Mouse (Mus musculus): ENCODE results near the gene Grid1. TPM values are rescaled to one million over a fixed set of nuclear protein-coding genes. Genes with fewer than 3 reads are reported as not detected.

The Grid1 gene
- polyA plus RNA-seq, 1 experiment: 0.24 TPM

DNA sequence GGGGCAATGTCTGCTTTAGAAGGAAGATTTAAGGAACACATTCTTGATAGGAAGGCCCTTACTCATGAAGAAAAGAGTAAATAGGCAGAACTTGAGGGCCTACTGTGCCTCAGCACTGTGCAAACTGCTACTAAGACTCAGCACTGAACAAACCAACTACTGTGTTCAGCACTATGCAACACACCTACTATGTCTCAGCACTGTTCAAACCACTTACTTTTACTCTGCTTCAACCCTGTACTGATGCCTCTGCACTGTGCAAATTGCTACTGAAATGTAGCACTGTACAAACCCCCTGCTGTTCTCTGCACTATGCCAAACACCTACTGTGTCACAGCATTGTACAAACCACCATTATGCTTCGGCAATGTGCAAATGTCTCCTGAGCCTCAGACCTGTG, 260.0 kb downstream of the Grid1 start:
- Histone ChIP-seq H3K4me1 (ENCODE audit: control insufficient read depth, insufficient read depth, low read length) (no peaks in the 10 kb centered on the region), H3K36me3 (ENCODE audit: control insufficient read depth, insufficient read depth, low read length, poor library complexity, severe bottlenecking) (no peaks in the 10 kb centered on the region), H3K9me3 (replicated peaks; ENCODE audit: control insufficient read depth, insufficient read depth, low read length, poor library complexity, severe bottlenecking) (no peaks in the 10 kb centered on the region), H3K9ac (ENCODE audit: low read depth, poor library complexity, severe bottlenecking) (no peak overlapping the region), H3K4me3 (ENCODE audit: low read depth, low read length) (no peak overlapping the region), H3K27ac (ENCODE audit: insufficient read depth, low read length) (no peak overlapping the region), H3K27me3 (ENCODE audit: control insufficient read depth, insufficient read depth, low read length, poor library complexity, severe bottlenecking) (no peaks in the 10 kb centered on the region)
- TF ChIP-seq EP300 (IDR thresholded peaks at IDR 0.05; ENCODE audit: insufficient read depth, low read depth, low read length) (no peak), POLR2A (IDR thresholded peaks at IDR 0.05; ENCODE audit: insufficient read depth, low read length) (no peak), CTCF (IDR thresholded peaks at IDR 0.05; ENCODE audit: low read depth, low read length) (no peak)

DNA sequence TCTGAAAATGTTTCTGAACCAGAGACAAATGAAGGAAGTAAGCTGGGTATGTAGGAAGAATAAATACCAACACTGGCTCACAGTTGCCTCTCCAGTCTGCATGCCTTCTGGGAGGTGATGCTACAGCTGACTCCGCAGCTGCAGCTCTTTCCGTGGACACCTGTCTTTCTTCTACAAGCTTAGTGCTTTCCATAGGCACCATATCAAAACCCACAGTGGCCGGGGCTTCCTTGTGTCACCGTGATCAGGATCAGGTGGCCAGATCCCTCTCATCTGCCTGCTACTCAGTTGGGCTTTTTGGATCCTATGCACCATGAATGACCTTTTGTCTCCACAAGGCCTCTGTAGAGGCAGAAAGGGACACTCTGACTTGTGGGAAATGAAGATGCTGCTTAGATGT, 272.7 kb downstream of the Grid1 start:
- no peaks in the 10 kb centered on the region for H3K9me3 ChIP-seq (replicated peaks; ENCODE audit: control insufficient read depth, insufficient read depth, low read length, poor library complexity, severe bottlenecking)
- no peaks in the 10 kb centered on the region for H3K36me3 ChIP-seq (ENCODE audit: control insufficient read depth, insufficient read depth, low read length, poor library complexity, severe bottlenecking)
- H3K27ac ChIP-seq (ENCODE audit: insufficient read depth, low read length): no peak overlapping the region
- no peak overlapping the region for H3K4me3 ChIP-seq (ENCODE audit: low read depth, low read length)
- H3K27me3 ChIP-seq (ENCODE audit: control insufficient read depth, insufficient read depth, low read length, poor library complexity, severe bottlenecking): no peaks in the 10 kb centered on the region
- no peak overlapping the region for H3K9ac ChIP-seq (ENCODE audit: low read depth, poor library complexity, severe bottlenecking)
- H3K4me1 ChIP-seq (ENCODE audit: control insufficient read depth, insufficient read depth, low read length): no peaks in the 10 kb centered on the region
- TF ChIP-seq EP300 (IDR thresholded peaks at IDR 0.05; ENCODE audit: insufficient read depth, low read depth, low read length): no peak

DNA sequence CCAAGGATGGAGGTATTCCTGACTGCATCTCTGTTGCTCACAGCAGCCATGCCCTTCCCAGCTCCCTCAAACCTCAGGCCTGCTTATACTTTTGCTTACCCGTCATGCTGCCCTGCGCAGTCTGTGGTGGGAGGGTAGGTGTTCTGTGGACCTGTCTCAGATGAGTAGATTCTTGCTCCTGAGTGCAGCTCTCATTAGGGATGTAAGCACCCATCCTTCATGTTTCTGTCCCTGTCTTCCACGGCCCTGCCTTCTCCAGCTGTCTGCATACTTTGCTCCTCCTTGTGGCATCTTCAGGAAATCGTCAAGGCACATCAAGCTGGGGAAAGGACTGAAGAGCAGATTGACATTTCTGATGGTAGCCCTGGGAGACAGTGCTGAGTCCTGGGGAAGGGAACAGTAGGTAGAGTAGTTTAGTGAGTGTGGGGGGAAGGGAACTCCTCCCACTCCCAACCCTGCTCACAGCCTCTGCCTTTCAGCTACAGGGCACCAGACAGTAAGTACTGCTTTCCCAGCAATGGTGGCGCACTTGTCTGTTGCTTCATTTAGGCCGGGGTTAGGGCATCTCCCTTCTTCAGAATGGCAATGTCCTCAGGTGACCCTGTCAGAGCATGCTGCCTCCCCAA, 273.8 kb downstream of the Grid1 start:
- H3K36me3 ChIP-seq (ENCODE audit: control insufficient read depth, insufficient read depth, low read length, poor library complexity, severe bottlenecking): no peaks in the 10 kb centered on the region
- H3K4me1 ChIP-seq (ENCODE audit: control insufficient read depth, insufficient read depth, low read length): no peaks in the 10 kb centered on the region
- no peaks in the 10 kb centered on the region for H3K27me3 ChIP-seq (ENCODE audit: control insufficient read depth, insufficient read depth, low read length, poor library complexity, severe bottlenecking)
- TF ChIP-seq POLR2A (IDR thresholded peaks at IDR 0.05; ENCODE audit: insufficient read depth, low read length) (no peak), EP300 (IDR thresholded peaks at IDR 0.05; ENCODE audit: insufficient read depth, low read depth, low read length) (no peak), CTCF (IDR thresholded peaks at IDR 0.05; ENCODE audit: low read depth, low read length) (no peak)
- H3K27ac ChIP-seq (ENCODE audit: insufficient read depth, low read length): no peak overlapping the region
- H3K9me3 ChIP-seq (replicated peaks; ENCODE audit: control insufficient read depth, insufficient read depth, low read length, poor library complexity, severe bottlenecking): no peaks in the 10 kb centered on the region
- H3K4me3 ChIP-seq (ENCODE audit: low read depth, low read length): no peak overlapping the region
- H3K9ac ChIP-seq (ENCODE audit: low read depth, poor library complexity, severe bottlenecking): no peak overlapping the region

DNA sequence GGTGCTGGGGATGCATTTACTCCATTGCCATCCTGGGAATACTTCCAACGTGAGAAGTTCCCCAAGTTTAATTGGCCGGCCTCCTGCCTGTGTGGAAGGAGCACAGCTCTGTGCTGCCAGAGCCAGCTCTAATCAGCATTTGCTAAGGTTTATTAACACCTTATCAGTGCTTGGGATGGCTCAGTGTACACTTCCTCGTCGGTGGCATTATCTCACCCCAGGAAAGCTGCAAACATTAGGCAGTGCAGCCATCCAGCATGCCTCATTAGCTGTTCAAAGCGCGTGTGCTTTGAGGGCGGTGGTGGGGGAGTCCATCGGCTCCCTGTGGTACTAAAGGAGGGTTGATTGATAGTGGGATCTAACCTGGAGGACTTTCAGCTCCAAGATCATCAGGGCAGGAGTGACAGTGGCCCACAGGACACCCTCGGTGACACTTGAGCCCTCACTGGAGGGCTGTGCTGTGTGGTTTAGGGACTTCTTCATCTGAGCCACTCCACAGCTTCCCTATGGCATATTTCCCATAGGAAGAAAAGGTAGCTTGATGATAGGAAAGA, 275.7 kb downstream of the Grid1 start:
- H3K9ac ChIP-seq (ENCODE audit: low read depth, poor library complexity, severe bottlenecking): no peak overlapping the region
- no peak overlapping the region for H3K4me3 ChIP-seq (ENCODE audit: low read depth, low read length)
- no peaks in the 10 kb centered on the region for H3K27me3 ChIP-seq (ENCODE audit: control insufficient read depth, insufficient read depth, low read length, poor library complexity, severe bottlenecking)
- H3K27ac ChIP-seq (ENCODE audit: insufficient read depth, low read length): no peak overlapping the region
- TF ChIP-seq CTCF (IDR thresholded peaks at IDR 0.05; ENCODE audit: low read depth, low read length) (no peak), EP300 (IDR thresholded peaks at IDR 0.05; ENCODE audit: insufficient read depth, low read depth, low read length) (no peak), POLR2A (IDR thresholded peaks at IDR 0.05; ENCODE audit: insufficient read depth, low read length) (no peak)
- H3K4me1 ChIP-seq (ENCODE audit: control insufficient read depth, insufficient read depth, low read length): no peaks in the 10 kb centered on the region
- H3K36me3 ChIP-seq (ENCODE audit: control insufficient read depth, insufficient read depth, low read length, poor library complexity, severe bottlenecking): no peaks in the 10 kb centered on the region
- H3K9me3 ChIP-seq (replicated peaks; ENCODE audit: control insufficient read depth, insufficient read depth, low read length, poor library complexity, severe bottlenecking): no peaks in the 10 kb centered on the region

DNA sequence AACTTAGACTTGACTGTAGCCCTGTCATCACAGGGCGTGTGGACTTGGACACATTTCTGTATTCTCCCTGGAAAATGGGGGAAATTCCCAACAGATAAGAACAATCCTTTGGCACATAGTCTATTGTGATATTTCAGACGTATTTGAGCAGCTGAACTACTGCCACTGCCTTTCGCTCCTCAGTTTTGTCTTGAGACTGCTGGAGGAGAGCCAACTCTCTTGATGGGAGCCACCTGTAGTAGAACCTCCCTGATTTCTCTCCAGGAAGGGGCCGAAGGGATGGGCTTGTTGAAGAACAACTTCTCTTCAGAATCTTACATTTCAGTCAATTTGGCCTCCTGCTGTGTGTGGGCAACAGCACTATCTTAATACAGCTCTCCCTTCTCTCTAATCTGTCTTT, 276.2 kb downstream of the Grid1 start:
- TF ChIP-seq POLR2A (IDR thresholded peaks at IDR 0.05; ENCODE audit: insufficient read depth, low read length) (no peak), EP300 (IDR thresholded peaks at IDR 0.05; ENCODE audit: insufficient read depth, low read depth, low read length) (no peak), CTCF (IDR thresholded peaks at IDR 0.05; ENCODE audit: low read depth, low read length) (no peak)
- H3K27ac ChIP-seq (ENCODE audit: insufficient read depth, low read length): no peak overlapping the region
- no peaks in the 10 kb centered on the region for H3K9me3 ChIP-seq (replicated peaks; ENCODE audit: control insufficient read depth, insufficient read depth, low read length, poor library complexity, severe bottlenecking)
- H3K27me3 ChIP-seq (ENCODE audit: control insufficient read depth, insufficient read depth, low read length, poor library complexity, severe bottlenecking): no peaks in the 10 kb centered on the region
- no peaks in the 10 kb centered on the region for H3K4me1 ChIP-seq (ENCODE audit: control insufficient read depth, insufficient read depth, low read length)
- H3K36me3 ChIP-seq (ENCODE audit: control insufficient read depth, insufficient read depth, low read length, poor library complexity, severe bottlenecking): no peaks in the 10 kb centered on the region
- no peak overlapping the region for H3K4me3 ChIP-seq (ENCODE audit: low read depth, low read length)
- H3K9ac ChIP-seq (ENCODE audit: low read depth, poor library complexity, severe bottlenecking): no peak overlapping the region

DNA sequence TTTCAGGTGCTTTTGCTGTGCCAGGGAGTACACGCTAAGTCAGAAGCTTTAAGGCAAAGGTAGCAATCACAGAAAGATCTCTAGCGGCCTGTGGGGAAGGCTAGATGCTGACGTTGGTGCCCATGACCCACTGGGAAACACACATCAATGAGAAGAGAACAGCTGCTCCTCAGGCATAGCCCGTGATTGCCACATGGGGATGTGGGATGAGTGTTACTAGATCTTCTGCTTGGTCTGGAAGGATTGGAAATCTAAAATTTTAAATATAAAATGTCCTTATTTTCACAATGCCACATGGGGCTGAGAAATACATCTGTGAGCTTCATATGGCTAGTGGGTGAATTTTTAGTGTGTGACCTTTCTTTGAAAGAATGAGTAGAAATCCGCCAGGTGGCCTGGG, 277.3 kb downstream of the Grid1 start:
- Histone ChIP-seq H3K27me3 (ENCODE audit: control insufficient read depth, insufficient read depth, low read length, poor library complexity, severe bottlenecking) (no peaks in the 10 kb centered on the region), H3K4me1 (ENCODE audit: control insufficient read depth, insufficient read depth, low read length) (no peaks in the 10 kb centered on the region), H3K9ac (ENCODE audit: low read depth, poor library complexity, severe bottlenecking) (no peak overlapping the region), H3K36me3 (ENCODE audit: control insufficient read depth, insufficient read depth, low read length, poor library complexity, severe bottlenecking) (no peaks in the 10 kb centered on the region), H3K27ac (ENCODE audit: insufficient read depth, low read length) (no peak overlapping the region), H3K9me3 (replicated peaks; ENCODE audit: control insufficient read depth, insufficient read depth, low read length, poor library complexity, severe bottlenecking) (no peaks in the 10 kb centered on the region), H3K4me3 (ENCODE audit: low read depth, low read length) (no peak overlapping the region)
- no peak for TF ChIP-seq POLR2A (IDR thresholded peaks at IDR 0.05; ENCODE audit: insufficient read depth, low read length)
- TF ChIP-seq CTCF (IDR thresholded peaks at IDR 0.05; ENCODE audit: low read depth, low read length): no peak
- no peak for TF ChIP-seq EP300 (IDR thresholded peaks at IDR 0.05; ENCODE audit: insufficient read depth, low read depth, low read length)
